Mouse (Mus musculus) liver, postnatal 0 days (tissue): ENCODE results near the gene Olfr403. TPM values are rescaled to one million over a fixed set of nuclear protein-coding genes. Genes with fewer than 3 reads are reported as not detected.
"Not testable (repeated sequence)": the region's sequence is repeated elsewhere in the genome, so short reads cannot be mapped to it uniquely, and the experiment has no call there.

ENCODE experiments used
- ATAC-seq: fragments of 200-750 bp; cut with Nextera tagmentation; 2 replicates; pipeline ENCODE4 v1.8.0; 2017; ENCODE audit warnings: mild to moderate bottlenecking, moderate library complexity
- DNase-seq: peaks from one replicate; pipeline ENCODE4 v3.0.0-alpha.2; 2016
- H3K27ac ChIP-seq: fragments of 300-500 bp; sonication (generic); 2 replicates; pipeline ENCODE4 v1.5.1; 2014; ENCODE audit warnings: antibody characterized with exemption, moderate library complexity, mild to moderate bottlenecking, low read depth
- H3K27me3 ChIP-seq: fragments of 300-500 bp; sonication (generic); 2 replicates; pipeline ENCODE4 v1.6.1; 2014; ENCODE audit warnings: low read length, control low read depth, mixed read lengths; ENCODE audit not compliant: insufficient read depth
- H3K36me3 ChIP-seq: fragments of 300-500 bp; sonication (generic); replicated peaks from 2 replicates; pipeline ENCODE4 v1.6.1; 2014; ENCODE audit warnings: mild to moderate bottlenecking, control low read depth, low read length, moderate library complexity, mixed read lengths; ENCODE audit not compliant: insufficient read depth
- H3K4me1 ChIP-seq: fragments of 300-500 bp; sonication (generic); 2 replicates; pipeline ENCODE4 v1.6.1; 2014; ENCODE audit warnings: antibody characterized with exemption, mild to moderate bottlenecking, control low read depth; ENCODE audit not compliant: insufficient read depth
- H3K4me2 ChIP-seq: fragments of 300-500 bp; sonication (generic); 2 replicates; pipeline ENCODE4 v1.6.1; 2014; ENCODE audit warnings: low read depth, mild to moderate bottlenecking, low read length, moderate library complexity, mixed read lengths
- H3K4me3 ChIP-seq: fragments of 300-500 bp; sonication (generic); 2 replicates; pipeline ENCODE4 v1.5.1; 2014; ENCODE audit warnings: low read depth, low read length
- H3K9ac ChIP-seq: fragments of 300-500 bp; sonication (generic); replicated peaks from 2 replicates; pipeline ENCODE4 v1.6.1; 2014; ENCODE audit warnings: mild to moderate bottlenecking, moderate library complexity
- H3K9me3 ChIP-seq: fragments of 300-500 bp; sonication (generic); 2 replicates; pipeline ENCODE4 v1.6.1; 2016; ENCODE audit warnings: mild to moderate bottlenecking, control low read depth, low read length, mixed read lengths
- CTCF ChIP-seq: sonication (generic); IDR thresholded peaks from 2 replicates; pipeline ENCODE4 v1.5.1; 2016; ENCODE audit warnings: antibody characterized with exemption, low read depth
- EP300 ChIP-seq: IDR thresholded peaks from 2 replicates; pipeline ENCODE4 v1.6.1; 2016; ENCODE audit warnings: antibody characterized with exemption, low read depth, mild to moderate bottlenecking
- whole genome bisulfite sequencing: fragments of 180-500 bp; shearing (Covaris S2); extraction: QIAGEN DNeasy Blood & Tissue Kit; methylation state at CpG from one replicate; pipeline ENCODE4 v1.1.7; 2014; ENCODE audit not compliant: insufficient replicate concordance; 5-methylcytosine and 5-hydroxymethylcytosine counted together
- polyA plus RNA-seq: library from polyadenylated mRNA; unstranded; fragments of >200 nt; fragmentation: Nextera tagmentation; extraction: Ambion mirVana; gene quantifications from 2 replicates; pipeline ENCODE4 v1.2.1, GENCODE M21; 2015

Olfr403 gene
- not detected in 2 replicates for polyA plus RNA-seq

GRCm38 (mm10) chr11:74185949-74186348 is at the start of gene Olfr403:
Gene Olfr403 (plus strand): TSS chr11:74186249.
- Histone ChIP-seq H3K36me3 (no peaks in the 10 kb centered on the region), H3K9ac (no peak within 1 kb of the TSS), H3K4me2 (no peak within 1 kb of the TSS), H3K4me1 (no peaks in the 10 kb centered on the region), H3K4me3 (no peak within 1 kb of the TSS), H3K27me3 (no peaks in the 10 kb centered on the region), H3K27ac (no peak within 1 kb of the TSS), H3K9me3 (no peaks in the 10 kb centered on the region)
- DNase-seq (no peak), ATAC-seq (no peak)
- TF ChIP-seq EP300, result no peak
- TF ChIP-seq CTCF, result no peak

- WGBS, result 24% methylated on average over 1 of the region's 1 CpGs
Observed at GRCm38 (mm10) chr11:74140001-74140400, 46.0 kb upstream of the Olfr403 start.

GRCm38 (mm10) chr11:74145866-74146265 is 40.2 kb upstream of the Olfr403 start:
- Histone ChIP-seq H3K4me1 (no peaks in the 10 kb centered on the region), H3K4me2 (no peak overlapping the region), H3K27me3 (no peaks in the 10 kb centered on the region), H3K27ac (no peak overlapping the region), H3K9me3 (no peaks in the 10 kb centered on the region; the same call in 1 of the 2 replicates), H3K9ac (no peak overlapping the region), H3K4me3 (no peak overlapping the region), H3K36me3 (no peaks in the 10 kb centered on the region)
- TF ChIP-seq EP300 (no peak), CTCF (no peak)
- ATAC-seq (no peak), DNase-seq (no peak)

More at GRCm38 (mm10) chr11:74140001-74140400, 46.0 kb upstream of the Olfr403 start:
- not testable (repeated sequence) for H3K36me3 ChIP-seq, H3K4me1 ChIP-seq, H3K27ac ChIP-seq, H3K9ac ChIP-seq, H3K27me3 ChIP-seq, ATAC-seq, H3K9me3 ChIP-seq, H3K4me2 ChIP-seq, DNase-seq, H3K4me3 ChIP-seq

- Histone ChIP-seq H3K9me3 (no peaks in the 10 kb centered on the region; the same call in 1 of the 2 replicates), H3K4me3 (no peak within 1 kb of the TSS), H3K9ac (no peak within 1 kb of the TSS), H3K36me3 (no peaks in the 10 kb centered on the region), H3K27me3 (no peaks in the 10 kb centered on the region), H3K4me1 (no peaks in the 10 kb centered on the region), H3K27ac (no peak within 1 kb of the TSS), H3K4me2 (no peak within 1 kb of the TSS)
- ATAC-seq (no peak), DNase-seq (no peak)
- TF ChIP-seq CTCF (no peak), EP300 (no peak)
- 40% methylated on average over 3 of the region's 3 CpGs for whole genome bisulfite sequencing
Observed at GRCm38 (mm10) chr11:74153229-74153628, 32.8 kb upstream of the Olfr403 start, which contains the start of gene Olfr402. Gene Olfr402 (plus strand): TSS chr11:74153529.

GRCm38 (mm10) chr11:74168771-74169170 is 17.3 kb upstream of the Olfr403 start:
- Histone ChIP-seq H3K9me3 (no peaks in the 10 kb centered on the region), H3K4me2 (no peak overlapping the region), H3K27me3 (no peaks in the 10 kb centered on the region), H3K4me1 (no peaks in the 10 kb centered on the region), H3K9ac (no peak overlapping the region), H3K27ac (no peak overlapping the region), H3K36me3 (no peaks in the 10 kb centered on the region), H3K4me3 (no peak overlapping the region)
- ATAC-seq, result no peak
- no peak for TF ChIP-seq CTCF
- TF ChIP-seq EP300, result no peak
- no peak for DNase-seq

GRCm38 (mm10) chr11:74183168-74183567 is 2.9 kb upstream of the Olfr403 start:
- 79% methylated on average over 4 of the region's 4 CpGs for WGBS

GRCm38 (mm10) chr11:74183745-74184144 is 2.3 kb upstream of the Olfr403 start:
- Histone ChIP-seq H3K27me3 (no peaks in the 10 kb centered on the region), H3K27ac (no peak overlapping the region), H3K36me3 (no peaks in the 10 kb centered on the region), H3K4me3 (no peak overlapping the region), H3K9ac (no peak overlapping the region), H3K4me1 (no peaks in the 10 kb centered on the region), H3K9me3 (no peaks in the 10 kb centered on the region), H3K4me2 (no peak overlapping the region)
- DNase-seq (no peak), ATAC-seq (no peak)
- WGBS, result 76% methylated on average over 4 of the region's 4 CpGs
- TF ChIP-seq EP300 (no peak), CTCF (no peak)

More at GRCm38 (mm10) chr11:74183168-74183567, 2.9 kb upstream of the Olfr403 start:
- ATAC-seq (no peak), DNase-seq (no peak)
- no peaks in the 10 kb centered on the region for H3K9me3 ChIP-seq
- TF ChIP-seq CTCF, result no peak
- no peak for TF ChIP-seq EP300
- no peak overlapping the region for H3K4me2 ChIP-seq
- no peaks in the 10 kb centered on the region for H3K36me3 ChIP-seq
- H3K4me3 ChIP-seq, result no peak overlapping the region
- no peak overlapping the region for H3K9ac ChIP-seq
- no peaks in the 10 kb centered on the region for H3K4me1 ChIP-seq
- no peak overlapping the region for H3K27ac ChIP-seq
- no peaks in the 10 kb centered on the region for H3K27me3 ChIP-seq
